Mouse (Mus musculus) kidney, embryonic 14.5 days (tissue): ENCODE data around the gene Cby3. TPM values are rescaled to one million over a fixed set of nuclear protein-coding genes. Genes with fewer than 3 reads are reported as not detected.

Experiments used
- ATAC-seq: fragments of 200-750 bp; cut with Nextera tagmentation; 2 replicates; pipeline ENCODE4 v1.8.0; 2017; ENCODE audit warnings: moderate number of reproducible peaks, mild to moderate bottlenecking, moderate TSS enrichment, moderate library complexity; ENCODE audit not compliant: low FRiP score, low TSS enrichment
- H3K27ac ChIP-seq: fragments of 300-500 bp; sonication (generic); 2 replicates; pipeline ENCODE4 v1.5.1; 2014; ENCODE audit warnings: low read depth, mild to moderate bottlenecking, low read length, moderate library complexity, mixed read lengths
- H3K27me3 ChIP-seq: fragments of 300-500 bp; sonication (generic); 2 replicates; pipeline ENCODE4 v1.6.1; 2014; ENCODE audit warnings: mild to moderate bottlenecking, low read length; ENCODE audit not compliant: control insufficient read depth, insufficient read depth
- H3K36me3 ChIP-seq: fragments of 300-500 bp; sonication (generic); 2 replicates; pipeline ENCODE4 v1.6.1; 2014; ENCODE audit warnings: low read length, mixed read lengths; ENCODE audit not compliant: control insufficient read depth, insufficient read depth
- H3K4me1 ChIP-seq: fragments of 300-500 bp; sonication (generic); 2 replicates; pipeline ENCODE4 v1.6.1; 2014; ENCODE audit warnings: low read length, mixed read lengths; ENCODE audit not compliant: control insufficient read depth, insufficient read depth
- H3K4me2 ChIP-seq: fragments of 300-500 bp; sonication (generic); replicated peaks from 2 replicates; pipeline ENCODE4 v1.6.1; 2014; ENCODE audit warnings: low read depth, mild to moderate bottlenecking, low read length
- H3K4me3 ChIP-seq: fragments of 300-500 bp; sonication (generic); 2 replicates; pipeline ENCODE4 v1.5.1; 2014; ENCODE audit warnings: mild to moderate bottlenecking, low read length
- H3K9ac ChIP-seq: fragments of 300-500 bp; sonication (generic); 2 replicates; pipeline ENCODE4 v1.6.1; 2014; ENCODE audit warnings: low read depth, mild to moderate bottlenecking, low read length, moderate library complexity
- H3K9me3 ChIP-seq: fragments of 300-500 bp; sonication (generic); 2 replicates; pipeline ENCODE4 v1.6.1; 2016; ENCODE audit warnings: low read length; ENCODE audit not compliant: control insufficient read depth
- WGBS: fragments of 180-500 bp; shearing (Covaris S2); extraction: QIAGEN DNeasy Blood & Tissue Kit; methylation state at CpG from one replicate; pipeline ENCODE4 v1.1.7; 2014; 5-methylcytosine and 5-hydroxymethylcytosine counted together
- polyA plus RNA-seq: library from polyadenylated mRNA; unstranded; fragments of >200 nt; fragmentation: Nextera tagmentation; extraction: Ambion mirVana; gene quantifications from 2 replicates; pipeline ENCODE4 v1.2.1, GENCODE M21; 2014

Gene Cby3
- polyA plus RNA-seq, 1 experiment from 2014 or later, result 1.1 TPM

GRCm38 (mm10) chr11:50391272-50391960 lies 37.2 kb downstream of the Cby3 start:
- no peak overlapping the region for H3K9ac ChIP-seq
- no peak overlapping the region for H3K4me3 ChIP-seq
- no peaks in the 10 kb centered on the region for H3K27me3 ChIP-seq
- H3K36me3 ChIP-seq, result peaks cover 59% of the 10 kb centered on the region
- no peaks in the 10 kb centered on the region for H3K9me3 ChIP-seq
- no peak overlapping the region for H3K27ac ChIP-seq
- no peak for ATAC-seq
- H3K4me1 ChIP-seq, result no peaks in the 10 kb centered on the region
- H3K4me2 ChIP-seq, result no peak overlapping the region
- 89% methylated on average over 4 of the region's 4 CpGs for WGBS

- Histone ChIP-seq H3K36me3 (peaks cover 59% of the 10 kb centered on the region), H3K4me1 (no peaks in the 10 kb centered on the region), H3K9me3 (no peaks in the 10 kb centered on the region), H3K27me3 (no peaks in the 10 kb centered on the region), H3K4me3 (no peak overlapping the region), H3K9ac (no peak overlapping the region), H3K4me2 (no peak overlapping the region), H3K27ac (no peak overlapping the region)
- ATAC-seq, result no peak
- 88% methylated on average over 6 of the region's 6 CpGs for WGBS
Observed at GRCm38 (mm10) chr11:50393306-50393705, 39.0 kb downstream of the Cby3 start.

- WGBS, result 91% methylated on average over 7 of the region's 7 CpGs
- Histone ChIP-seq H3K4me3 (no peak overlapping the region), H3K4me1 (no peaks in the 10 kb centered on the region), H3K9me3 (no peaks in the 10 kb centered on the region), H3K9ac (no peak overlapping the region), H3K27ac (no peak overlapping the region), H3K36me3 (peaks cover 51% of the 10 kb centered on the region), H3K4me2 (no peak overlapping the region), H3K27me3 (no peaks in the 10 kb centered on the region)
- ATAC-seq, result no peak
Observed at GRCm38 (mm10) chr11:50394731-50395130, 40.5 kb downstream of the Cby3 start.

- Histone ChIP-seq H3K4me1 (no peaks in the 10 kb centered on the region), H3K27ac (no peak overlapping the region), H3K4me3 (no peak overlapping the region), H3K27me3 (no peaks in the 10 kb centered on the region), H3K36me3 (peaks cover 52% of the 10 kb centered on the region), H3K9me3 (no peaks in the 10 kb centered on the region), H3K4me2 (no peak overlapping the region), H3K9ac (no peak overlapping the region)
- ATAC-seq, result no peak
- WGBS, result 85% methylated on average over 11 of the region's 11 CpGs
Observed at GRCm38 (mm10) chr11:50396766-50397307, 42.6 kb downstream of the Cby3 start.

GRCm38 (mm10) chr11:50397316-50397715 lies 43.1 kb downstream of the Cby3 start:
- WGBS, result 81% methylated on average over 9 of the region's 9 CpGs
- Histone ChIP-seq H3K4me1 (no peaks in the 10 kb centered on the region), H3K9me3 (no peaks in the 10 kb centered on the region), H3K36me3 (peaks cover 52% of the 10 kb centered on the region), H3K4me3 (no peak overlapping the region), H3K27ac (no peak overlapping the region), H3K27me3 (no peaks in the 10 kb centered on the region), H3K9ac (no peak overlapping the region), H3K4me2 (no peak overlapping the region)
- ATAC-seq, result no peak

- H3K4me2 ChIP-seq, result no peak overlapping the region
- peaks cover 48% of the 10 kb centered on the region for H3K36me3 ChIP-seq
- no peak overlapping the region for H3K27ac ChIP-seq
- no peak overlapping the region for H3K4me3 ChIP-seq
- 86% methylated on average over 13 of the region's 13 CpGs for WGBS
- no peaks in the 10 kb centered on the region for H3K27me3 ChIP-seq
- H3K9me3 ChIP-seq, result no peaks in the 10 kb centered on the region
- H3K4me1 ChIP-seq, result no peaks in the 10 kb centered on the region
- H3K9ac ChIP-seq, result no peak overlapping the region
- no peak for ATAC-seq
Observed at GRCm38 (mm10) chr11:50398803-50399202, 44.5 kb downstream of the Cby3 start.

GRCm38 (mm10) chr11:50402481-50402880 lies 48.2 kb downstream of the Cby3 start:
- no peak for ATAC-seq
- H3K4me2 ChIP-seq, result no peak overlapping the region
- H3K36me3 ChIP-seq, result peaks cover 40% of the 10 kb centered on the region
- WGBS, result 98% methylated on average over 3 of the region's 3 CpGs
- H3K9me3 ChIP-seq, result no peaks in the 10 kb centered on the region
- no peak overlapping the region for H3K9ac ChIP-seq
- H3K4me1 ChIP-seq, result no peaks in the 10 kb centered on the region
- H3K27me3 ChIP-seq, result no peaks in the 10 kb centered on the region
- no peak overlapping the region for H3K4me3 ChIP-seq
- H3K27ac ChIP-seq, result no peak overlapping the region

- Histone ChIP-seq H3K27me3 (no peaks in the 10 kb centered on the region), H3K36me3 (peaks cover 34% of the 10 kb centered on the region), H3K4me1 (no peaks in the 10 kb centered on the region), H3K9me3 (no peaks in the 10 kb centered on the region), H3K4me3 (no peak overlapping the region), H3K27ac (no peak overlapping the region), H3K9ac (no peak overlapping the region), H3K4me2 (no peak overlapping the region)
- 82% methylated on average over 10 of the region's 10 CpGs for WGBS
- no peak for ATAC-seq
Observed at GRCm38 (mm10) chr11:50403367-50404014, 49.2 kb downstream of the Cby3 start.

- no peak overlapping the region for H3K27ac ChIP-seq
- no peak for ATAC-seq
- no peak overlapping the region for H3K9ac ChIP-seq
- WGBS, result 65% methylated on average over 6 of the region's 6 CpGs
- H3K9me3 ChIP-seq, result no peaks in the 10 kb centered on the region
- no peak overlapping the region for H3K4me3 ChIP-seq
- no peaks in the 10 kb centered on the region for H3K27me3 ChIP-seq
- no peaks in the 10 kb centered on the region for H3K4me1 ChIP-seq
- H3K4me2 ChIP-seq, result no peak overlapping the region
- peaks cover 23% of the 10 kb centered on the region for H3K36me3 ChIP-seq
Observed at GRCm38 (mm10) chr11:50407235-50407634, 53.0 kb downstream of the Cby3 start.
